Mouse (Mus musculus): ENCODE data around the gene Tdrd9.

Gene Tdrd9

GRCm38 (mm10) chr12:111963339-111963738 is 8.0 kb upstream of the Tdrd9 start:
- DNase-seq: no peak

DNA sequence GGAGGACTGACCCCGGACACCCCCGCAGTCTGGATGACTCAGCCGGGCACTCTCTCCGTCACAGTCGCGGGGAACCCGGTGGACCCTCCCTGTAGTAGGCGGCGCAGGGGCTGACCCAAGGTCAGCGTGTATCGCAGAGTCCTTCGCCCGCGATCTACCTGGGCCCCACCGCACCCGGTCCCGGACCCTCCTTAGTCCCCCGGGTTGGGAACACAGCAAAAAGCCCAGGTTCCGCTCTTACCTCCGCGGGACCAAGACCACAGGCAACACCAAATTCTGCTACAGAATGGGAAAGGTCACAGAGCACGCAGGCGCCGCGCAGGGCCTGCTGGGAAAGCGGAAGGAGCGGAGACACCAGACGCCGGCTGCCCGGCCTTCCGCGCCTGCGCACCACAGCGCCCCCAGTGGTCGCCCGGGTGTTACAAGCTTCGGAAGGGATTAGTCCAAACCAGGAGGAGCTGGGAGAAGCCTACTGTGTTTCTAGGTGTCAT is 4.6 kb upstream of the Tdrd9 start, which contains the start of gene Atp5mpl:
Gene Atp5mpl, minus strand, starts transcription at position 295 of the 491 bp plus-strand sequence.
- DNase-seq: peak; percentile 99

DNA sequence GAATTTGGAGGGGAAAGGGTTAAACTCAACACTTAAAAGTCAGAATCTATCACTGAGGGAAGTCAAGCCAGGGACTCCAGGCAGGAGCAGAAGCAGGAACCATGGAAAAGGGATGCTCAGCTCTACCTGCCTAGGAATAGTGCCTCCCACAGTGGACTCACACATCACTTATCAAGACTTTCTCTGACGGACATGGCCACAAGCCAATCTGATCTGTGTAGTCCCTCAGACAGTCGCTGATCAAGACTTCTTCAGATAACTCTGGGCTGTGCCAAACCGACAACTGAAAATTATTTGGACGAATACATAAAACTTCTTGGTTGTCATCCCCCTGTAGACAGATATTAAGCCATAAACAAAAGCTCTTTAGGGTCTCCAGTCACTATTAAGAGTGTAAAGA is 1.3 kb upstream of the Tdrd9 start:
- DNase-seq: no peak

GRCm38 (mm10) chr12:111972504-111972903 is 1.1 kb downstream of the Tdrd9 start:
- no peak for DNase-seq

DNA sequence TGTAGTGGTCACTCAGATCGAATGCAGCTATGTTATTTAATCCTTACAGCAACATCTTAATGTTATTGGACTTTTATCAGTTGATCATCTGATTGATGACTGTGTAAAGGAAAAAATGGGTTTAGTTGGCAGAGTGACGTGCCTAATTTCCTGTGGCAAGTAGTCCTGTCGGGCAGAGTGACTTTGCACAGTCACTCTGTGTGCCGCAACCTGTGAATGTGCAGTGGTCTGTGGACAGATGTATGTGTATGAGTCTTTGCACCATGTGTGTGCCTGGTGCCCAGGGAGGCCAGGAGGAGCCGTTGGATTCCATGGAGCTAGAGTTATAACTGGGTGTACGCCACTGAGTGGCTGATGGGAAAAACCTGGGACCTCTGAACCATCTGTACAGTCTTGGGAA is 3.2 kb downstream of the Tdrd9 start:
- DNase-seq: no peak

DNA sequence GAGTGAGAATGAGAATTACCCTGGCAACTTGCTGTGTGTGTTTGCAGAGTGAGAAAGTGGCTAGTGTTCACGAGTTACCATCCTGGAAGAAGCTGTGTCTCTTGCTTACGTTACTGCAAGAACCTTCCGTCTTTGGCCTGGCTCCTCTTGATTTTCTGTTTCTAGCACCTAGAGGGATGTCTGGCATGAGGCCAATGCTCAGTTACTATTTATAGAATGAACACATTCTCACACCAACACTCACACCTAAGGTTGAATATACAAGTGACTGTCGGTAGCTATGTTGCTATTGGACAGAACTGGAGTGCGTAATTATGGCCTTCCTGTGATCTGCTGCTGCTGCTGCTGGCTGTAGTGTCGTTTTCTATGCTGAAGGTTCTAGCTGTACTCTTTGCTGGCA is 5.8 kb downstream of the Tdrd9 start:
- DNase-seq: peak in 1 of 2 experiments; percentile 13

GRCm38 (mm10) chr12:111978274-111978673 is 6.9 kb downstream of the Tdrd9 start:
- no peak for DNase-seq

DNA sequence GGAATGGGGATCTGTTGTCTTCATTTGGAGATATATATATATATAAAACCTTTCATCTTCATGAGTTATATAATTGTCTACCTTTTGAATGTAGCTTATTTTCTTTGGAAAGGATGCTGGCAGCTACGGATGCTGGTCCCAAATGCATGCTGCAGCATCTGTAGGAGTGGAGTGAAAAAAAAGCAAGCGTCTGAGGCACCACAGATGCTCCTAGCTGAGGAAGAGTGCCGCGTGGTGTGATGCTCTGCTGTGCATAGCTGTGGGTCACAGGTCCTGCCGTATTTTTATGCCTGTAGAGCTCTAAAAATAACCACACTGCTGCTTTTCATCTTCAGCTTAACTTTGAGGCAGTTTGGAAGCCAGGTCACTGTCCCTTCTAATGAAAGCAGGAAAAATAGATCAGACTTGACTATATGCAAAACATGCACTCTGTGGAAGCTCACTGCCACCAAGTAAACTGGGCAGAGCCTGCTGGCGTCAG is 9.6 kb downstream of the Tdrd9 start, which contains the start of gene Rd3l:
Gene Rd3l, minus strand, starts transcription at position 431 of the 481 bp plus-strand sequence.
- no peak for DNase-seq

- no peak for DNase-seq
Measured at GRCm38 (mm10) chr12:111981831-111982230, 10.5 kb downstream of the Tdrd9 start.

DNA sequence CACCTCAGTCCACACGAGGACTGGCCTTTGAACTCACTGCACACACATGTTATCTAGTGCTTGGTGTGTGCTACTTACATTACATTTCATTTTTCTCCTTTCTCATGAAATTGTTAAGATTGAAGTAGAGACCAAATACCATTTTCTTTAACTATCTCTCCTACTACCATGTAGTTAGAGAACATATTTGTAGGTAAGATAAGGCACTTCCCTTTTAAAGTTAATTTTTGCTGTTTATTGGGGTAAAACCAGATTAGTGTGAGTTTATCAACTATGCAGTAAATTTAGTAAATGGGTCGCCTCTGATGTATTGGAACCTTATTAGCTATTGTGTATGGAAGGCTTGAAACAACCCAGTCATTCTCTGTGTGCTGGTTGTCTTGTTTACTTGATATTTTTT is 11.8 kb downstream of the Tdrd9 start:
- DNase-seq: no peak

- no peak for DNase-seq
Measured at GRCm38 (mm10) chr12:111986756-111987155, 15.4 kb downstream of the Tdrd9 start.

DNA sequence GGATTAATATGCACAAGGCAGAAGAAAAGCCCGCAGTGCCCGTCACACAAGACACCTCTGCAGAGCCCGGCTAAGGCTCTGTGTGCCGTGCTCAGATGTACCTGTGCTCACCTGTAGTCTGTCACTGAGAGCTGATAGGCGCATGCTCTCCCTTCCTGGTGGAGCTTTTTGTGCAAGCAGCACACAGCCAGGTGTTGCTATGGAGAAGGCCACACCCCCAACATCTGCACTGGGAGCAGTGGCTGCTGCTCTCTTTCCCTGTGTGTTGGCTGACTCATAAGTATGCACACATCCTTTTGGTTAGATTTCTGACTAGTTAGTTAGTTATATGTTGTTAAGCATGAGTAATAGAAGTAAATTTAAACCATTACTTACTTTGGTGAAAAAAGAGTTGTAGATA is 21.3 kb downstream of the Tdrd9 start:
- no peak for DNase-seq

- DNase-seq: no peak
Measured at GRCm38 (mm10) chr12:111995161-111995560, 23.8 kb downstream of the Tdrd9 start.

DNA sequence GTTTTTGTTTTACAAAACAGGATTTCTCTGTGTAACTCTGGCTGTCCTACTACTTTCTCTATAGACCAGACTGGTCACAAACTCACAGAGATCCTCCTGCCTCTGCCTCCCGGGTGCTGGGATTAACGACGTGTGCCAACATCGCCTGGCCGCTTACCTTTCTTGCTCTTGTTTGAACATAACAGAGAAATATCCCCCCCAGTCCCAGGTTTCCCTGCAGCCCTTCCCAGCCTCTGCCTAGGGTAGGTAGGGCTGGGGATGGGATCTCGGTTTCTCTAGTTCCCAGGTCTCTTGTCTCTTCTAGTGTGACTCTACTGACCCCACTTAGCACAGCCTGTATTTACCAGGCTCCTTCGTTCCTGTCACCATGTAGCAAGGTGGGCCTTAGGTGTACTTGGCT is 28.4 kb downstream of the Tdrd9 start:
- no peak for DNase-seq

DNA sequence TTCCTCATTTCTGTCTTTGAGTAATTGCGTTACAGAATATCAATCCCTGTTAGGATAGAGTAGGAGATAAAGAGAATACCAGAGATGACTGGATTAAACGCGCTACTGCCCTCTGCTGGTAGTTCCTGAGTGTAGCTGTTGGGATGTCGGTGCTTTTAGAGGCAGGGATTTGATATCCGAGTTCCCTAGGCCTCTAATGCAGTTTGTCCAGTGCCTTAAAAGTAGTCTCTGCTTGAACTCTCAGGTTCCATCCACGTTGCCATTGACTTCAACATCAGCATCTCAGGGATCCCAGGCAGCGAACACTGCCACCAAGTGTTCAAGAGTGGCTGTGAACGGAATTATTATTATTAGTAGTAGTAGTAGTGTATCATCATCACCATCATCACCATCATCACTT is 29.9 kb downstream of the Tdrd9 start:
- peak; percentile 86 to 89 for DNase-seq

DNA sequence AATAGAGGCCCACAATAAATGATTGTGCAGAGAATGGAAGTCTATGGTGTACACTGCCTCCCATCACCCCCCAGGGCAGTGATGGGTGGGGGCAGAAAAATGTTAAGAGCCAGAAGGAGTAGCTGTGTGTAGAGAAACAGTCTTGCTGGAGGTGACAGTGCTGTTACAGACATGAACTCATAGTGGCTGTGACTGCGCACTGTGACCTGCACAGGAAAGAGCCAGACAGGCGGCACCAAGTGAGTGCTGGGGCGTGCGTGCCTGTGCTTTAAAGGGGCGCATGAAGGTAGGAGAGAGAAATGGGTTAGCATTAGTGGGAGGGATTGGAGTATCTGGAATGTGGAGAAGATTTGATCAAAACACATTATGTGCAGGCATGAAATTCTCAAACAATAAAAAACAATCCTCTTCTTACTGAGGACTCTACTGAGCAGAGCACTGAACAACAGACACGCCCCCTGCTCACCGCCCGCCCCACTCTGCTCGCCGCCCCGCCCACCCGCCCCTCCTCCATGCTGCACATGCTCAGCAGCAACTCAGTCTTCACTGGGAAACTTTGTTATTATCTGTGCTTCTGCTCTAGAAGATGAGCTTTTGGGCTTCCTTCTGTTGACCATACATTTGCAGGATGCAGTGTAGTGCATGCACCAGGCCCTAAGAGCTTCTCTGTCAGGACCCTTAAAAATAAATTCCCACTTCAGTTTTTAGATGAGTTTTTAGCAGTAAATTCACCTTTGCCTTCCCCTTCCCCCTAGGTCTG is 41.3 kb downstream of the Tdrd9 start:
- peak; percentile 65 to 73 for DNase-seq

GRCm38 (mm10) chr12:112013271-112013801 is 42.0 kb downstream of the Tdrd9 start:
- peak; percentile 30 to 57 for DNase-seq

DNA sequence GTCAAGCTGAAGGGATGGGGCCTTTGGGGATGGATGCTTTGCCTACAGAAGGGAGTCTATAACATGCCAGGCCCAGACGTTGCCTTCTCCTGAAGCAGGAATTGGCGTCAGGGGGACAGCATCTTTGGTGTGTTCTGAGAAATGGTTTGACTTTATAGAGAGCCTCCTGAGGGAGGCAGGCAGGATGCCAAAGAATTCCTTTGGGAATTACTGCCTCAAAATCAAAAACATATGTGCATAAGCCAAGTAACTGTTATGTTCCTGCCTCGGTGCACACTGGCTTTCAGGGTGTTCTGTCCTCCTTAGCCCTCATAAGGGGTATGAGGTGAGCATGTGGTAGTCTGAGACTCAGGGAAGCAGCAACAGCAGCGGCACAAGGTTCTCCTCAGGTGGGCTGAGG is 45.0 kb downstream of the Tdrd9 start:
- DNase-seq: no peak

- DNase-seq: no peak
Measured at GRCm38 (mm10) chr12:112023306-112023705, 51.9 kb downstream of the Tdrd9 start.

GRCm38 (mm10) chr12:112024581-112025310 is 53.4 kb downstream of the Tdrd9 start:
- DNase-seq: no peak

DNA sequence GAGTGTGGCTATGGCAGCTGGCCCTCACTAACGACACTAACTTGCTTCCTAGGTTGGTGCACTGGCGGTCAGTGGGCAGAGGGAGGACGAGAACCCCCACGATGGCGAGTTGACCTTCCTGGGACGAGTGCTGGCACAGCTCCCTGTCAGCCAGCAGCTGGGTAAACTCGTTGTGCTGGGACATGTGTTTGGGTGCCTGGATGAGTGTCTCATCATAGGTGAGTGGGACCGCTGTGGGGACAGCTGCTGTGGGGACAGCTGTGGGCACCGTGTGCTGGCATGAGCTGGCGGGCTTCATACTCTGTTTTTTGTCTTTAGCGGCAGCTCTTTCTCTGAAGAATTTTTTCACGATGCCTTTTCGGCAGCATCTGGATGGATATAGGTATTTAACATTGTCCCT is 54.1 kb downstream of the Tdrd9 start:
- DNase-seq: no peak

DNA sequence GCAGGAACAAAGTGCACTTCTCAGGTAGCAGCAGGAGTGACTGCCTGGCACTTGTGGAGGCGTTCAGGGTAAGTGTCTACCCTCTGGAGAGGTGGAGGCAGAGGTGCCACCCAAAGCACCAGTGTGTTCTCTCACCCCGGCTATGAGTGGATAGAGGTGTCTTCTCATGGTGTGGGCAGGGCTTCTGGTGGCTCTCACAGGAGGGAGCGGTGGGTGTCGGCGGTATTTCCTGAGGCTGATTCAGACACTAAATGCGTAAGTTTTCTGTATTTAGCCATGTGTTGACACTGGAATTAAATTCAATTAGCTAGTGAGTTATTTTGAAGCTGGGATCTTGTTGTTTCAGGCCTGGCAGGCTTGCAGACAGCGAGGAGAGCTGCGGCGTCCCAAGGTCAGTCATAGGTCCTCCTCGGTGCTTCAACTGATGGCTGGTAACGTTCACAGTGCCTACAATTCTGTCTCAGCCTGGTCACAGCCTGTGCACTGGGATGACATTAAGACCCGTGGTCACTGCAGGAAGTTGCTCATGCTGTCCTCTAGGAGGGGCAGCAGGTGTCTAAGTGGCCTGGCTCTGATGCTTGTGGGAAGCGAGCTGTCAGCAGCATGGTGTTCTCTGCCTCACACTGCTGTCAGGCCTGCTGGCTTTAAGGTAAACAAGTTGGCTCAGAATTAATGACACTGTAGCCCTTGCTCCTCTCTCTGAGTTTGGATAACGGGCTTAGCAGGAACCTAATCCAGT is 54.7 kb downstream of the Tdrd9 start:
- DNase-seq: no peak

DNA sequence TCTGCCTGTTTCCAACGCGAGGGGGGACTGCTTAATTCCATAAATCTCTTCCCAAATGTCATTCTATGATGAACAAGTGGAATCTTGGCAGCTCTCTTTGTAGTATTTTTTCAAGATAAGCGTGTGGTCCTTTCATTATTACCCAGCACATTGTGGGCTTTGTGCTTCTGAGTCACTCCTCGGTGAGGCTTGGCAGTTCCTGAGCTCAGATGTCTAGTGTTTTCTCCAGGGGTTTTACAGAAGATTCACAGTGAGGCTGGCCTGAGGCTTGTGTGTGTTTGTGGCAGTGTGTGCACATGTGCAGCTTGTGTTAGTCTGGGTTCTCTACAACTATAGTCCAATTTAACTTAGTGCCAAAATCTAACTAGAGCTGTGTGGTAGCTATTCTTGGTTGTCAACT is 56.0 kb downstream of the Tdrd9 start:
- DNase-seq: no peak
